Mouse (Mus musculus): ENCODE data around the gene Cybc1.

Cybc1 gene

DNA sequence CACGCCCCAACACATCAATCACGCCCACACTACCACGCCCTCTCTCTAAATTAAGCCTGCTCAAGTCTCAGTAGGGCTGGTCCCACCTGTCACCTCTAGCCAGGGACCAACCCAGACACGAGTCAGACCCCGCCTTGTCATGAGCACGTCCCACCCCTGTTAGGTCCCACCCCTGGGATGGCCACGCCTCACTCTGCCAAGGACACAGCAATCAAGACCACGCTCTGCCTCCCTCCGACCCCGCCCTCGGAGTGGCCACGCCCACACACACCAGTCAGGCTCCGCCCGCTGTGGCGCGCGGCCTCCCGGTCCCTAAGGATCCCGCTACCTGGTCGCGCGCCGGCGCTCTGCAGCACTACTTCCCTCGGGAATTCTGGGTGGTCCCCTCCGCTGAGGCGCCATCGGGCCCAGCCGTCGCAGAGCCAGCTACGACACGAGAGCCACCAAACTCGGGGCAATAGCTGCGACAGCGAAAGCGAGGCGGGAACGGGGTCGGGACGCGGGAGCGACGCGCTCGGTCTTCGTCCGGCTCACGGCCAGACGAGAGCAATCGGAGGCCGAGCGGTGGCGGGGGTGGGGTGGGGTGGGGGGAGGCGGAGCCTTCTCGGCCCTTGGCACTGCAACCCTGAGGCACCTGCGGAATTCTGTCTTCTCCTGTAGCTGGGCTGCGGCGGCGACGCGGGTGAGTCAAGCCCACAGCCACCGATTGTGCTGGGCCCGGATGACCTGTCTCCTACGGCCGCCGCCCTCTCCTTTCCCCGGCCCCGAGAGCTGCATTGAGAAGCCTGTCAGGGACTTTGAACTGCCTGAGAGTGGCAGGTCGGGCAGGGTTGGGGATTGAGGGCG, 24.7 kb downstream of the Cybc1 start, which contains the start of the genes Hexdc and Ogfod3:
Hexdc (plus strand) TSS at position 273 of the 846 bp plus-strand sequence.
Ogfod3 (minus strand) TSS at position 551 of the 846 bp plus-strand sequence.
- peak; percentile 93 for DNase-seq (ENCODE audit: low spot score)

DNA sequence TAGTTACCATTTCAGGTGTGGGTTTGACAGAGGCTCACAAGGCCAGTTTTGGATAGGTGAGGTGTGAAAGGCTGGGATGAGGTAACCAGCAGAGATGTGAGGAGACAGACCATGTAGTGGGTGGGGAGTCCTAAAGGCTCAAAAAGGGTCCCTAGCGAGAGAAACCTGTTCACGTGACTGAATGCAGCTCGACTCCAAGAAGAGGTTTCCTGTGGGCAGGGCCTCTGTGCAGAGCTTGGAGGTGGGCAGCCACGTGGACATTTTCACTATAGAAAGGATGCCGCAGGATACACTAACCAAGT, 25.3 kb downstream of the Cybc1 start:
- no peak for DNase-seq (ENCODE audit: low spot score)

DNA sequence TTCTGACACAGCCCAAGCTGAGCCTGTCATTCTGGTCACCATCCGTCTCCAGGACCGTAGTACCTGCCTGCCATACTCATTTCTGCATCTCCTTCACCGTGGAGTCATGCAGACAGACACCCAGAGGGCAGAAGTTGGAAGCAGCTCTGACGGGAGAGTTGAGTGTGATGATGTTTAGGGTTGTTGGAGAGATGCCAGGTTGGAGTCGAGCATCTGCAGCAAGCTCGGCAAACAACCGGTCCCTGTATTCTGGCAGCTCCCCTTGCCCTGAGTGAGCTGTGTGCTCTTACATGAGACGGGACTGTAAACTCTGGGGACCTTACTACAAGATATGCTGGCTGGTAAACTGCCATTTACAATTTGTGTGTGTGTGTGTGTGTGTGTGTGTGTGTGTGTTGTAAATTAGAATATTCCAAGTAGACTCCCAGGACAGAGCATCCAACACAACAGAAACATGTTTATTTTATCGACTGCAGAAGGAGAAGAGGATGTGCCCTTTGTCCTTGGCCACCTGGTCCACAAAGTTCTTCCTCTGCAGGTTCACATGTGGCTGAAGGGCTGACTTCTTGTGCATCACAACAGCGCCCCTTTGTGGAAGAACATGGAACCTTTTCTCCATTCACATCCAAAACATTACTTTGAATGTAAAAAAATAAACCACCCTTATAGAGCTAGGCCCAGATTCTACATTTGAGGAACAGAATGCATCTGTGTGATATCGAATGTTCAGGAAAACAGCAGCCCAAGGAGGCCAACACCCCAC, 27.5 kb downstream of the Cybc1 start:
- DNase-seq (ENCODE audit: low spot score), result peak; percentile 52

DNA sequence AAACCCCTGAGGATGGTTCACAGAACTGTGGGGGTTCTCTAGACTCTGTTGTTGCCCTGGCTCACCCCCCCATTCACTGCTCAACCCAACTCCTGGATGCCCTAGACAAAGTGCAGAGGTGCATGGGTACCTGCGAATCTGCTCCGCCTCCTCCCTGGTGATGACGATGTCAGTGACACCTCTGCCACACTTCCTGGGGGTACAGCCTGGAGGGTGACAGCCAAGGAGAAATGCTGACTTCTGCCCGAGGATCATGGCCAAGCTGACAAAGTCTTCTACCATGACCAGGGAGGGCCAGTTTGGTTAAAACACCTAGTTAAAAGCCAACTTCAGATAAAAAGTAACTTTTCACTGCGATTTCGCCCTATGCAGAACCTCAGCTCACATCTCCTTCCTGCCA, 28.3 kb downstream of the Cybc1 start:
- DNase-seq (ENCODE audit: low spot score), result no peak

DNA sequence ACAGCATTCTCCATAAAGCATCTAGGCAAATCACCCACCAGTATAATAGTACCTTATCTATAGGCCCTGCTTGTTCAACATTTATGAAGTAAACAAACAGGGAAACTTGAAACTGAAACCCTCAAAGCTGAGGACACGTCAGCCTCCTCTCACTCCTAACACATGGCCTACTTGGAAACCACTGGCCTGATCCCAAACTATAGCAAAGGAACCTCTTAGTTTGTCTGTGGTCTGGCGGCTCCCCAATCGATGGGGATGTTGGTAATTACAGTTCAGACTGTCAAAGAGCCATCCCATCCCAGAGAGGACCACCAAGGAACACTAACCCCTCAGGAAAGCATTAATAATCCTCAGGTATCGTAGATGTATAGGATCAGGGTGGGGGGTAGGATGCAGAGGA, 29.3 kb downstream of the Cybc1 start:
- no peak for DNase-seq (ENCODE audit: low spot score)

DNA sequence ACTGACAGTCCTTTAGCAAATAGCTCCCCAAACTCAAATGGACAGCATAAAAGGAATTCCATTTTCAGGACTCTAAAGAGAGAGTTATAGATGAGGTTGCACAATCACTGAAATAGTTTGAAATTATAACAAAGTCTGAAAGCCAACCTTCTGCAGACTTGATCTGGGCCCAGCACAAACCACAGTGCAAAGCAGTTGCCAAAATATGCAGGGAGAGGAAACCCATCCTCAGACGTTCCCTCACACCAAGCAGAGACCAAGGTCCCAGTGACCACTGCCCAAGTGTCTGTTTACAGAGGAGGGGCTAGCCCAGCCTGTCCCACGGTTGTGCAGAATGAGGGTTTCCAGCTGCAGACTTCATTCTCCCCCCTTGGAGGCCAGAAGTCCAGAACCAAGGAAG, 30.5 kb downstream of the Cybc1 start:
- DNase-seq (ENCODE audit: low spot score), result no peak

DNA sequence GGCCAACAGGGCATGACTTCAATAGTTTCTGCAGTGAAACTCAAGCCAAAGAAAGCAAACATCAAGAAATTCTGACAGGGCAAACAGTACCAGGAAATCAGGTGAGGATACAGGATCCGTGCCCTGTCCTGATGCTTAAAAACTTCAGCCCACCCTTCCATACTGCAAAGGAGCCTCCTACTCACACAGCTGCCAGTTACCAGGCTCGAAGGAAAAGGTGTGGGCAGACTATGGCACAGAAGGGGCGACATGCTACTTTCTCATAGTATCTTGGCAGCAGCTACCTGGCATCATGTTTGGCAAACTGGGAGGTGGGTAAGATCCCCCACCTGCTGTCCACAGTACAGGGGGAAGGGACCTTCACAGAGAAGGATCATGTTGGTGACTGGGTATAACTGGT, 35.7 kb downstream of the Cybc1 start:
- DNase-seq (ENCODE audit: low spot score), result no peak

DNA sequence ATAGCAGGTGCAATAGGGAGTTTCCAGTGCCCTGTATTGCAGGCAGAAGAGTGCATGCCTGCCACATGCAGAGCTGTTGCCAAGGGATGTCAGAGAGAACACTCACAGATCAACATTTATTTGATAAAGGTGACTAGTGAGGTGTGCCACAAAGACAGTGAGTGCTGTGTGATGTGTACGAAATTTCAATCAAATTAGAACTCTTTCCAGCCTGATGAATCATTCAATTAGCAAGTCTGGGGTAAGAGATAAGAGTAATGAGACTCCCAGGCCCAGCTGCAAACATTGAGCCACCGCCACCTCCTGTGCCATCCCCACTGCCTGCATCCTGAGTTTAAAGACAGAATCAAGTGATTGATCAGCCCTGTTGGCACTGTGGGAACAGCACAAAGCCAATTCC, 36.4 kb downstream of the Cybc1 start:
- no peak for DNase-seq (ENCODE audit: low spot score)

DNA sequence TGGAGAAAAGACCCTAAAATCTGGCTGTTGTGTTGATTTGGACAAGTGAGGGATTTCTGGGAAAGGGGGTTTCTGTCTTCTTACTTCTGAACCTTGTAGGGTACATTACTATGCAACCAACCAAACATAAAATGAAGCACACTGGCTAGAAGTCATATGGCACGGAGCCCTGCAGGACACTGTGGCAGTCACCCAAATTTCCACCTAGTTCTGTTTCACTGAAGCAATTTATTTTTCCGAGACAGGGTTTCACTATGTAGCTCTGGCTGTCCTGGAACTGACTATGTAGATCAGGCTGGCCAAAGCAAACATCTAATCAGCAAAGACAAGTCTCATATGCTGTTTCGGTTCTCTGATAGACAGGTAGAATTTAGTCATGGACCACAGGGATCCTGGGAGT, 39.4 kb downstream of the Cybc1 start:
- DNase-seq (ENCODE audit: low spot score), result no peak

DNA sequence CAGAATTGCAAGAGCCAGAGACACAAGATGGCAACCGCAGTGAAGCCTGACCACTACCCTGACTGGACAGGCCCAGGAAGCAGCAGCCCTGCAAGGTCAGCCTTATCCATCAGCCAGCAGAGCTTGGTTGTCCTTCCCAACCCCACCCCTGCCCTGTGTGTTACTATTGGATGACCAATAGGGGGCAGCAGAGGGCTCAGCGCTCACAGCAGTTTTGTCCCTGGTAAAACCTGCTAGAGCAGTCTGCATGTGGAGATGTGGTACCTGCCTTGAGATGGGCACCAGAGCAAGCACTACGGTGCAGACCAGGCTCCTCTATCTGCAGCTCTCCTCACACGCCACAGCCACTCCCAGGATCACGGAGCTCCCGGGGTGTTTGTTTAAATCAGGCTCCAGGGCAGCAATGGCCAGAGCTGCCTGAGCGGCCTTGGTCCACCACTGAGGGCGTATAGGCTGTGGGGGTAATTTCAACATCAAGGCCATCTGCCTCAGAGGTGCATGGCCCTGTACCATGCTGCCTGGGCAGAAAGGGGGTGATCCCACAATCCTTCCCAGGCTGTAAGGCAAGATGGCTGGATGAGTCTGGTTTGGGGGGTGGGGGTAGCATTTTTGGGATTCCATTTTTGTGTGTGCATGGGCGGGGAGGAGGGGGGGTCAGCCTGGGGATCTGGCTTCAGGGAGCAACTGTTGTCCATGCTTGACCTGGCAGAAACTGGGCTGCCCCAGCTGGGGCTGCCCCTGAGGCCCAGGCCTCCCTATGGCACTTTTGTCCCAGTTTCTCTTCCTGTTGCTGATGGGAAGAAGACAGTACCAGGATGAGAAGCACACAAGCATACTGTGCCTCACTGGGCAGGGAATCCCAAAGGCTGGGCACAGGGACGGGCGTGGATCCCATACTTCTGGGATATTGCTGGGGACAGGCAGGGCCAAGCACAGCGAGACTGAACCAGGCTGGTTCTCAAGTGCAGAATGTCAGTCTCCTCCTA, 52.5 kb downstream of the Cybc1 start:
- DNase-seq (ENCODE audit: low spot score), result no peak

DNA sequence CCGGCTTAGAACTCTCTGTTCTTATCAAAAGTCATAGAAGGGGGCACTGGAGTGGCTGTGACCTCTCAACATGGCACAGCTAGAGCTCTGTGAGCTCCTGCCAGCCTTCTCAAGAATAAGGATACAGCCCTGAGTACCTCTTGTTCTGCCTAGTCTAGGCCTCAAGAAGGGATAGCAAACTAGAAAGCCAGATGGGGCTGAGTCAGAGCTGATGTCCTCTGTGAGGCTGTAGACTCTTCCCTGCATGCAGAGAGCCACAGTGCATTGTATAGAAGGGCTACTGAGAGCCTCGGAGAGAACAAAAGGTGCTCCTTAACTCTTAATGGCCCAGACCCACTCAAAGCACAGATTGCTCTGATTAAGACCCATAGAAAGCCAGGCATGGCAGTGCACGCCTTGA, 54.9 kb downstream of the Cybc1 start:
- peak; percentile 24 for DNase-seq (ENCODE audit: low spot score)

DNA sequence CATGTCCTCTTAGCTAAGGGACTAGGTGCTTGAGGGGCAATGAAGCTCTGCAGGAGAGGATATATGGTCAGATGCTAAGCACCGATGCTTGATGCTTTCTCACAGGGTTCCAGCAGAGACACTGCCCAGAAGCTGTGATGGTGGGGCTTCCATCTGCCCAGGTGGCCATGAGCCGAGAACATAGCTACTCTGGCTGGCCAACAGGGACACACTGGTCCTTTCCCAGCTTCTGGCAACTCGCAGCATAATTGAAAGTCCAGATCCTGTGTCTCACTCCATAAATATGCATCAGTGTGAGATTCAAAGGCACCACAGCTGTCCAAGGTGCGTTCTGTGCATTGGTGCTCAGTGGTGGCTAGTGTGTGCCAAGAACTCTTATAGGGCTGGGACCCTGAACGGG, 55.9 kb downstream of the Cybc1 start:
- DNase-seq (ENCODE audit: low spot score), result peak; percentile 17
